Mouse (Mus musculus) adrenal gland, adult 8-10 months (tissue): ENCODE results near the gene Syt2. TPM values are rescaled to one million over a fixed set of nuclear protein-coding genes. Genes with fewer than 3 reads are reported as not detected.

Source experiments
- DNase-seq: peaks from one replicate; pipeline ENCODE4 v3.0.0; 2022
- microRNA-seq, 2 experiments: library from miRNA; unstranded; fragments of <30 nt; microRNA quantifications; one replicate each; pipeline ENCODE4 v1.2.0; 2022
- total RNA-seq, 4 experiments: library from RNA; stranded (reverse); gene quantifications; 2 replicates each; pipeline ENCODE4 v1.2.4; 2022

Gene Syt2
- total RNA-seq, 4 experiments from 2014 or later, result 0.07 to 0.22 (median 0.11) TPM

- DNase-seq, result no peak
Measured at GRCm38 (mm10) chr1:134774728-134775287, 128.3 kb downstream of the Syt2 start.

DNA sequence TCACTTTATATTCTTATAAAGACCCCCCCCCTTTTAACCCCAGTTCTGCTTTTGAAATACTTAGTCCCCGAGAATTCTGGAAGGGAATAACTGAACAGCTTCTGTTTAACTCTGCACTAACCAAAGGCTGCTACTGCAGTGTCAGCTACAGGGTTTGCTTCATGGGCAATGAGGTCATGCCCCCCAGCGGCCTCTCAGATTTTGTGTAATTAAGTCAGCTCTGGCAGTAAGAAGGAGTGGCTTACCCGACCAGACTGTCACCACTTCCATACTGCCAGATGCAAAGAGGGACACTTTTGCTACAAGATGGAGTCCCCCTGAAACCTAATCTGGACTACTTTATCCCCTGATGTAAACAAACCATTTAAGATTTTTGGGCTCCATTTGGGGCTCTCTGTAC lies 129.2 kb downstream of the Syt2 start:
- DNase-seq, result no peak

DNA sequence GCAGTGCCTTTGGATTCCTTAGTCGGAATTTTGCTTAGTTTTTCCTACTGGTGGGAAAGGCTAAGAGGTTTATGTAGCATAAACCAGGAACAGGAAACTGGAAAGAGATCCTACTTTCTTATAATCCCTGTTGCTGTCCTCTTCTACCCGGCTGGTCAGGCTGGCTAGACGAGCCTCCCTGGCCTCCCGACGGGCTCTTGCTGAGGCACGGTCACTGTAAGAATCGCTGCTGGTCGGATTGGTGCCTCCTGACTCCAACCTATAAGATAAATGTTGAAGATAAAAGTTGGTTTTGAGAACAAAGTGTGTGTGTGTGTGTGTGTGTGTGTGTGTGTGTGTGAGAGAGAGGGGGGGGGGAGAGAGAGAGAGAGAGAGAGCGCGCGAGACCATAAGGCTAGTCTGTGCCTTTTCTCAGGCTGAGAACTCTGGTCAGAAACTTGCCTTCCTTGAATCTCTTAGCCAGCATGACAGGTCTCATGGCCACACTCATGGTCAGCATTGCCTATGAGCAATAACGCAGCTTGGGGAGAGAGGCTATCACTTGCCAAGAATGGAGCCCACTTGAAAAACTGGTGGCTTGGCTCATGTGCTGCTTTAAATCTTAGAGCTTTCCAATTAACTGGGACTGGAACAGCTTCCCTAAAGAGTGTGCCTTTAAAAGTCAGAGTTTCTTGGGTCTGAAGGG lies 130.9 kb downstream of the Syt2 start:
- no peak for DNase-seq

DNA sequence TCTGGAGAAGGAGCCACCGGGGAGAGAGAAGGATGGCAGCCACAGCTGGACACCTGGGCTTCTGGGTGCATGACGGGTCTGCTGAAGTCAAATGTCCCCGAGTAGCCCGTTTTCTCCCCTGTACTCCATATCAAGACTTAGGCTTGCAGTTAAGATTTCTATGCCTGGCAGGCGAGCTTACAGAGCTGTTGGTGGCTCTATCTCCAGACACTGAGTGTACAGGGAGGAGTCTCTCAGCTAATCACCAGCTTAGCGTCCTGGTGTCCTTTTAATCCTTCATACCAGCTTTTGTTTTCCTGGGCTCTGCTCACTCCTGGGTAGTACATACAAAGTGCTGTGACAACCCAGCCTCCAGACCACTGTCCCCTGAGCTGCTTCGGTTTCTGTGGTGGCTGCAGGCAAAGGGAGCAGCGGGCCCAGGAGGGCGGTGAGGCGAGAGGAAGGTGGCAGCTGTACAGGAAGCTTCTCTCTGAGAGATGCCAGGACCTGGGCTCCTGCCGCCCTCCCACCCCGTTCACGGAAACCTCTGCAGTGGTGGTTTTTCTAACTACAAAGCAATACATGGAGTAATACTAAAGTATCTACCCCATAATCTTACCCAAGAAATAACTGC lies 131.6 kb downstream of the Syt2 start:
- no peak for DNase-seq

DNA sequence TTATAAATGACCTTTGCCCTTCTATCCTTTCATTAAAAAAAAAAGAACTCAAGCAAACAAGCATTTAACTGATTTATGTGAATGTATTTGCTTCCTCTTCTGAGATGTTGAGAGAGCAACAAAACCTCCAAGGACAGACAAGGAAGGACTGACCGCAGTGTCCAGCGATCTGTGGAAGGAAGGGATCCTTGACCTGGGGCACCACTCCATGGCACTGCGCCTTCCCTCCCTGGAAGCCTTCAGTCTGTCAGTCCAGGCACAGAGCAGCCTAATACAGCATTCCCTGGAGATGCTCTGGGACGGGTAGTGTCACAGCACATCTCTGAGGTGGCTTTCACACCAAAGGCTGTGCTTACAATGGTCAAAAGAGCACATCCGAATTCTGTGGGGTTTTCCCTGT lies 136.3 kb downstream of the Syt2 start:
- no peak for DNase-seq

GRCm38 (mm10) chr1:134783958-134784357 lies 137.5 kb downstream of the Syt2 start:
- DNase-seq, result no peak

GRCm38 (mm10) chr1:134784481-134784880 lies 138.0 kb downstream of the Syt2 start:
- DNase-seq, result no peak

GRCm38 (mm10) chr1:134784911-134785310 lies 138.4 kb downstream of the Syt2 start:
- no peak for DNase-seq

DNA sequence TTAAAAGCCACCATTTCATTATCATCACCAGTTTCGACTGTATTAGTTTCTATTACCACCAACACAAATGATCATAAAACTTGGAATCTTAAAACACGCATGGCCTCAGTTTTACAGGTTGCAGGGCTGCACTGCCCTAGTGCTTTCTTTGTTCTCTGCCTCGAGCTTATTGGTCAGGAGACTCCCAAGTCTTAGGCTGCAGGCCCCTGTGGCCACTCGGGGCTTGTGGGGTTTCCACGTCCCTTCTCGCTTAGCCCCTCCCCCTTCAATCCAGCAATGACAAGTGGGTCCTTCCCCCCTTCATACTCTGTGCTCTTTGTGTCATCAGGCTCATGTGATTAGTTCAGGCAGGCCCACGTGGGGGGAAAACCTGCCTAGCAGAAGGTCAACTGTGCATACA lies 141.6 kb downstream of the Syt2 start:
- DNase-seq, result no peak

GRCm38 (mm10) chr1:134790716-134791439 lies 144.4 kb downstream of the Syt2 start:
- no peak for DNase-seq

DNA sequence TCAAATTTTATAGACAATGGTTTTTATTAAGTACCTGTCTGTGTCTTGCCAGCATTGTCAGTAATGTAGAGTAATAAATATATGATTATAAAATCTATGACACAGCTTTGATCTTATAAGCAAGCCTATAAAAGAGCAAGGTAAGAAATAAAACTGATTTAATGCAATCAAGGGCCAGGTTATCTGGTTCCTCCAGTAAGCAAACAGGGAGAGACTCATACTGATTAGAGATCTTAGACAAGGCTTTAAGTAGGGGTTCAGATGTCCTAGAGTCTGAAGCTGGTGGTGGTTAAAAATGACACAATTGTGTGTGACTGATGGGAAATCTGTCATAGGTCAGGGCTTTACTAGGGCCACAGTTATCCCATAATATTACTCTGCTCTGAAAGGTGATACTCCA lies 145.0 kb downstream of the Syt2 start:
- DNase-seq, result no peak

DNA sequence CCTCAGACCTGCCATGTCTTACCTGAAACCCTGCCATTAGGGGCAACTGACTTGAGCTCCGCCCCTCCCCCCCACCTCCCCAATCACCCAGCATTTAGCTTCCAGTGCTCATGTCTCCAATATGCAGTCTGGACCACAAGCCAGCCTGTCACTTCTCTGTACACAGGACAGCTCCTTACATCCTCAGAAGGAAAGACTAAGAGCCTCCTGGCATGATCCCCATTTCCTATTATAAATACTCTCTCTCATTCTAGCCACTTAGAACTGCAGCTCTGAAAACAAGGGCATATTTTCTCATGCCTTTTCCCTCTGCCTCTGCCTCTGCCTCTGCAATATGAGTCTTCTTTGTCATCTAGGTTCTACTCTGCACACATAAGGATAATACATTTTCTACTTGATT lies 149.6 kb downstream of the Syt2 start:
- DNase-seq, result no peak

GRCm38 (mm10) chr1:134796536-134796935 lies 150.1 kb downstream of the Syt2 start:
- no peak for DNase-seq

GRCm38 (mm10) chr1:134801758-134802157 lies 155.3 kb downstream of the Syt2 start:
- DNase-seq, result no peak

GRCm38 (mm10) chr1:134803286-134804117 lies 157.0 kb downstream of the Syt2 start:
- peak; percentile 61 for DNase-seq

DNA sequence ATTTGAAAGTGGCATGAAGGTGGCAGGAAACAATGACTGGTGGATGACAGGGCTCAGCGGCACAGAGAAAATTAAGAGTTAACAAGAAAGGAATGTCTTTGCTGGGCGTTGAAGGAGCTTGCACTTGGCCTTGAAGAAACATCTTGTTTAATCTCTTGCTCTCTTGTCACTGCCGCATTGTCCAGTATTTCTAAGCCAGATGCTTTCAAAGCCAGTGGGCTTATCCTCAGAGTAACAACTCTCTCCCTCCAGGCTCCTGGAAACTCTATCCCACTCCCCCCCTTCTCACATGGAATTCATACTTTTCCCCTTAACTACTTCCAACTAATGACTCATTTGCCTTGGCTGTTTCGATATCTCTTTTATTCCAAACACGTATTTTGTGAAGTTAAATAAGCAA lies 157.9 kb downstream of the Syt2 start:
- no peak for DNase-seq

DNA sequence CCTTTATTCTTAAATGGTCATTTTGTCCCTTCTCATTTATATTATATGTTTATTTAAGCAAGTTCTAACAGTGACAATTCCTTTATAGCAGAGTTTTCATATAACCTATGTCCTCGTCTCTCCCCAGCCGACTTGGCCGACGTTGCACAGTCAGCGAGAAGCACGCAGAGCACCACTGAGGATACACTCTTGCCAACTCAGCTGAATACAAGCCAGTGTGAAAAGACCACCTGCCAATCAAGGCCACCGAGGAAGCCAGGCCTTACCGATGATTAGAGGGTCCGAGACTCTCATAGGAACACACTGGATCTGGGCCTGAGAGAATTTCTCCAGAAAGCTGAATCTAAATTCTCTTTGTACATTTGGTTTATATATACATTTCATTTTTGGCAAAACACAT lies 159.0 kb downstream of the Syt2 start:
- no peak for DNase-seq

Small RNA genes within 50 kb of the gene (microRNA-seq; reads per million reads assigned to microRNA genes)
- 0 reads per million in 2 experiments for gene Gm22232

Other genes starting within 250 kb of the Syt2 start
- 10 to 100 TPM; 34.8 to 55.8 (median 42.2) TPM for gene Cyb5r1, start 241.1 kb upstream of the Syt2 start, total RNA-seq
- 100 to 1,000 TPM; 123 to 151 (median 129) TPM for gene Adipor1, start 231.3 kb upstream of the Syt2 start, total RNA-seq
- gene Klhl12, start 191.1 kb upstream of the Syt2 start, total RNA-seq, result 10 to 100 TPM; 24.2 to 32.8 (median 26.4) TPM
- gene Rabif, start 152.0 kb upstream of the Syt2 start, total RNA-seq, result 10 to 100 TPM; 25.4 to 34.9 (median 30.4) TPM
- not detected for gene Mgat4e, start 97.0 kb upstream of the Syt2 start, total RNA-seq
- gene Kdm5b, start 86.5 kb upstream of the Syt2 start, total RNA-seq, result 10 to 100 TPM; 45.9 to 65.0 (median 52.6) TPM